ENCODE assay signal across 8 mouse cellular contexts in genomic region chr1:58710711-58711364, GRCm38 (mm10). TPM values are rescaled to one million over a fixed set of nuclear protein-coding genes. Genes with fewer than 3 reads are reported as not detected.
DNase-seq lines count a peak whose midpoint lies in the region; ATAC-seq and TF ChIP-seq lines count a peak whose summit lies in the region.

No protein-coding gene starts in this region.

- TF ChIP-seq POLR2A in MEL (IDR thresholded peaks at IDR 0.05; ENCODE audit: control insufficient read depth in 1 of 2, insufficient read depth in 1 of 2, low read depth in 1 of 2, low read length in 2 of 2, poor library complexity in 1 of 2) = no peak; a peak in 1 of 4 replicates
- no peak for TF ChIP-seq POLR2A in testis, adult 2 months (IDR thresholded peaks at IDR 0.05; ENCODE audit: control insufficient read depth, low read depth, low read length)

- TF ChIP-seq EP300 in MEL (IDR thresholded peaks at IDR 0.05; ENCODE audit: low read depth in 1 of 2, low read length in 2 of 2) = no peak; a peak in 1 of 4 replicates

- peak overlapping the region; percentile 99 for H3K27ac ChIP-seq in heart, embryonic 13.5 days (replicated peaks)
- H3K27ac ChIP-seq in MEL (ENCODE audit: control insufficient read depth, low read depth, low read length) = peak overlapping the region; percentile 94
- H3K27ac ChIP-seq in forebrain, embryonic 16.5 days (ENCODE audit: low read length) = peak overlapping the region; percentile 88
- H3K27ac ChIP-seq in liver, embryonic 15.5 days (replicated peaks) = peak overlapping the region; percentile 93
- H3K27ac ChIP-seq in testis, adult 2 months (ENCODE audit: control insufficient read depth, insufficient read depth, low read depth, low read length) = peak overlapping the region; percentile 89

- no peak for ATAC-seq in heart, embryonic 13.5 days (ENCODE audit: extremely low read depth, insufficient number of reproducible peaks, low FRiP score, low TSS enrichment)
- peak; percentile 29; the same call in 1 of the 2 replicates for ATAC-seq in forebrain, embryonic 16.5 days
- no peak for ATAC-seq in liver, embryonic 15.5 days (ENCODE audit: insufficient read depth)

- peaks cover 17% of the 10 kb centered on the region for H3K36me3 ChIP-seq in heart, embryonic 13.5 days
- H3K36me3 ChIP-seq in MEL (ENCODE audit: control insufficient read depth in 1 of 2, insufficient read depth in 2 of 2, low read length in 2 of 2) = peaks cover 0 to 22% of the 10 kb centered on the region in 2 experiments; a peak in 3 of 4 replicates
- no peaks in the 10 kb centered on the region for H3K36me3 ChIP-seq in forebrain, embryonic 16.5 days (ENCODE audit: control insufficient read depth, insufficient read depth)
- no peaks in the 10 kb centered on the region for H3K36me3 ChIP-seq in liver, embryonic 15.5 days (replicated peaks)
- H3K36me3 ChIP-seq in testis, adult 2 months (ENCODE audit: control insufficient read depth, insufficient read depth, low read length) = no peaks in the 10 kb centered on the region

- peak overlapping the region; percentile 78 for H3K4me3 ChIP-seq in heart, embryonic 13.5 days
- peak overlapping the region; percentile 73 to 95 for H3K4me3 ChIP-seq in MEL (ENCODE audit: control insufficient read depth in 1 of 2, insufficient read depth in 1 of 2, low read depth in 2 of 2, low read length in 2 of 2)
- H3K4me3 ChIP-seq in forebrain, embryonic 16.5 days (replicated peaks; ENCODE audit: low read length) = peak overlapping the region; percentile 66
- H3K4me3 ChIP-seq in liver, embryonic 15.5 days (replicated peaks) = peak overlapping the region; percentile 73
- no peak overlapping the region; the same call in 1 of the 2 replicates for H3K4me3 ChIP-seq in testis, adult 2 months (ENCODE audit: control insufficient read depth, low read depth, low read length)

- intact Hi-C loops in heart, postnatal 14 days (cut with DNase I) = loop anchor here (2.0 kb wide), 1 partner anchor 58 kb away; no protein-coding TSS in a partner anchor

- peaks cover 30% of the 10 kb centered on the region for H3K4me1 ChIP-seq in heart, embryonic 13.5 days
- H3K4me1 ChIP-seq in MEL (ENCODE audit: control insufficient read depth in 1 of 2, insufficient read depth in 2 of 2, low read length in 2 of 2) = peaks cover 11 to 13% of the 10 kb centered on the region in 2 experiments
- peaks cover 11% of the 10 kb centered on the region for H3K4me1 ChIP-seq in forebrain, embryonic 16.5 days (replicated peaks; ENCODE audit: control insufficient read depth, insufficient read depth, low read length)
- peaks cover 22% of the 10 kb centered on the region for H3K4me1 ChIP-seq in liver, embryonic 15.5 days (replicated peaks)
- H3K4me1 ChIP-seq in testis, adult 2 months (ENCODE audit: control insufficient read depth, insufficient read depth, low read length) = peaks cover 6% of the 10 kb centered on the region

- H3K79me2 ChIP-seq in MEL (ENCODE audit: control insufficient read depth, insufficient read depth, low read length, poor library complexity) = peaks cover 27% of the 10 kb centered on the region

- no peaks in the 10 kb centered on the region for H3K27me3 ChIP-seq in heart, embryonic 13.5 days (replicated peaks)
- H3K27me3 ChIP-seq in MEL (ENCODE audit: control insufficient read depth in 1 of 2, insufficient read depth in 2 of 2, low read length in 2 of 2) = no peaks in the 10 kb centered on the region
- no peaks in the 10 kb centered on the region for H3K27me3 ChIP-seq in forebrain, embryonic 16.5 days (replicated peaks; ENCODE audit: control insufficient read depth, insufficient read depth, low read length)
- no peaks in the 10 kb centered on the region for H3K27me3 ChIP-seq in liver, embryonic 15.5 days
- no peaks in the 10 kb centered on the region for H3K27me3 ChIP-seq in testis, adult 2 months (ENCODE audit: control insufficient read depth, insufficient read depth, low read length)

- H3K4me2 ChIP-seq in heart, embryonic 13.5 days = peak overlapping the region; percentile 85
- peak overlapping the region; percentile 76 for H3K4me2 ChIP-seq in forebrain, embryonic 16.5 days (ENCODE audit: low read length)
- peak overlapping the region; percentile 82 for H3K4me2 ChIP-seq in liver, embryonic 15.5 days

- H3K9ac ChIP-seq in heart, embryonic 13.5 days = peak overlapping the region; percentile 88
- peak overlapping the region; percentile 69 for H3K9ac ChIP-seq in MEL (ENCODE audit: control insufficient read depth, low read depth, low read length, poor library complexity, severe bottlenecking)
- H3K9ac ChIP-seq in forebrain, embryonic 16.5 days (replicated peaks; ENCODE audit: low read depth, low read length) = peak overlapping the region; percentile 83
- H3K9ac ChIP-seq in liver, embryonic 15.5 days = peak overlapping the region; percentile 77

- 45% methylated on average over 10 of the region's 10 CpGs for WGBS in heart, embryonic 13.5 days
- 48% methylated on average over 10 of the region's 10 CpGs for WGBS in forebrain, embryonic 16.5 days
- 19% methylated on average over 10 of the region's 10 CpGs for WGBS in liver, embryonic 15.5 days (ENCODE audit: insufficient replicate concordance)

- no peak for DNase-seq in heart, postnatal 14 days
- peak; percentile 82 for DNase-seq in MEL (ENCODE audit: low read depth, low spot score)
- no peak for DNase-seq in T-cell, adult 2 months (ENCODE audit: low spot score)
- DNase-seq in cerebellum, adult 18-20 months = no peak

- TF ChIP-seq CTCF in MEL (IDR thresholded peaks at IDR 0.05 in 2 of 3, conservative IDR thresholded peaks at IDR 0.05 in 1 of 3; ENCODE audit: control insufficient read depth in 1 of 3, insufficient read depth in 1 of 3, low read depth in 2 of 3, low read length in 3 of 3, poor library complexity in 1 of 3, severe bottlenecking in 1 of 3) = no peak
- no peak for TF ChIP-seq CTCF in testis, adult 2 months (IDR thresholded peaks at IDR 0.05; ENCODE audit: control insufficient read depth, insufficient read depth, insufficient replicate concordance, low read depth, low read length)

- H3K9me3 ChIP-seq in heart, embryonic 13.5 days = no peaks in the 10 kb centered on the region
- H3K9me3 ChIP-seq in MEL (replicated peaks; ENCODE audit: insufficient read depth, low read length) = no peaks in the 10 kb centered on the region
- no peaks in the 10 kb centered on the region for H3K9me3 ChIP-seq in forebrain, embryonic 16.5 days (ENCODE audit: control insufficient read depth, low read length)
- no peaks in the 10 kb centered on the region for H3K9me3 ChIP-seq in liver, embryonic 15.5 days (replicated peaks)

- no peak for TF ChIP-seq RAD21 in MEL (IDR thresholded peaks at IDR 0.05; ENCODE audit: low read depth, low read length)

TF ChIP-seq in MEL, 35 proteins besides CTCF, POLR2A, EP300 and RAD21 (continues in another document):
- TF ChIP-seq POLR2AphosphoS5 (IDR thresholded peaks at IDR 0.05; ENCODE audit: borderline replicate concordance, low read depth, low read length) = 0 out of 2 replicates have a peak, but pooled peaks have one; percentile 27
- TF ChIP-seq TCF12 (IDR thresholded peaks at IDR 0.05; ENCODE audit: low read depth, low read length) = 0 out of 2 replicates have a peak, but pooled peaks have one; percentile 2
- TF ChIP-seq MAX (IDR thresholded peaks at IDR 0.05; ENCODE audit: low read length) = peak; percentile 83
- peak; percentile 64 for TF ChIP-seq SIN3A (IDR thresholded peaks at IDR 0.05; ENCODE audit: low read length)
- peak; percentile 88 for TF ChIP-seq ZNF384 (IDR thresholded peaks at IDR 0.05; ENCODE audit: low read depth, low read length)
- no peak for TF ChIP-seq RCOR1 (IDR thresholded peaks at IDR 0.05; ENCODE audit: low read depth, low read length)
- TF ChIP-seq KAT2A (conservative IDR thresholded peaks at IDR 0.05; ENCODE audit: low read depth, low read length) = no peak; the same call in 1 of the 2 replicates
- TF ChIP-seq USF1 (IDR thresholded peaks at IDR 0.05; ENCODE audit: low read depth, low read length) = no peak
- TF ChIP-seq ZC3H11A (IDR thresholded peaks at IDR 0.05; ENCODE audit: low read depth, low read length) = no peak
- TF ChIP-seq MEF2A (IDR thresholded peaks at IDR 0.05; ENCODE audit: extremely low read depth, insufficient replicate concordance, low read depth, low read length, poor library complexity, severe bottlenecking) = no peak
- 0 out of 2 replicates have a peak, but pooled peaks have one; percentile 22 for TF ChIP-seq BHLHE40 (IDR thresholded peaks at IDR 0.05; ENCODE audit: borderline replicate concordance, low read depth, low read length)
- TF ChIP-seq TAL1 (IDR thresholded peaks at IDR 0.05; ENCODE audit: low read length) = no peak; the same call in 1 of the 2 replicates
- peak; percentile 96 for TF ChIP-seq CHD1 (IDR thresholded peaks at IDR 0.05; ENCODE audit: low read depth, low read length)
- TF ChIP-seq MAZ (IDR thresholded peaks at IDR 0.05; ENCODE audit: low read depth, low read length) = 0 out of 2 replicates have a peak, but pooled peaks have one; percentile 32
- peak; percentile 70 for TF ChIP-seq TBP (IDR thresholded peaks at IDR 0.05; ENCODE audit: low read depth, low read length)
- no peak for TF ChIP-seq USF2 (IDR thresholded peaks at IDR 0.05; ENCODE audit: borderline replicate concordance in 1 of 2, insufficient read depth in 1 of 2, low read depth in 1 of 2, low read length in 2 of 2)
- TF ChIP-seq CHD2 (IDR thresholded peaks at IDR 0.05; ENCODE audit: low read length) = no peak

RNA-seq across cellular contexts. Expression of gene Cflar, which starts 0.5 kb away (rescaled TPM):
- 29.2 and 40.0 TPM in 2 replicates for polyA plus RNA-seq in heart, embryonic 13.5 days (2015; fragmentation: Nextera tagmentation; extraction: Ambion mirVana)
- total RNA-seq in heart, postnatal 14 days (2021) = 10 to 100 TPM; 64.7 to 70.4 TPM
- 12.6 and 13.1 TPM in 2 replicates for total RNA-seq in MEL (2012; rRNA removed)
- 10 to 100 TPM in 1 of 2 experiments, not detected in 1; 13.2 TPM for polyA plus RNA-seq in MEL (2012; ENCODE audit: insufficient read depth in 1 of 2, insufficient read length in 2 of 2, low read depth in 1 of 2, low replicate concordance in 2 of 2, missing spikeins in 1 of 2)
- 15.8 and 18.1 TPM in 2 replicates for polyA plus RNA-seq in forebrain, embryonic 16.5 days (2015; fragmentation: Nextera tagmentation; extraction: Ambion mirVana)
- 16.3 and 16.9 TPM in 2 replicates for polyA plus RNA-seq in liver, embryonic 15.5 days (2015; fragmentation: Nextera tagmentation; extraction: Ambion mirVana)
- 7.1 and 8.2 TPM in 2 replicates for polyA plus RNA-seq in testis, adult 2 months (2012; rRNA removed)

RNA-seq across cellular contexts. Expression of gene Als2cr12, which starts 15.0 kb away (rescaled TPM):
- polyA plus RNA-seq in heart, embryonic 13.5 days (2015; fragmentation: Nextera tagmentation; extraction: Ambion mirVana) = not detected in 2 replicates
- total RNA-seq in heart, postnatal 14 days (2021) = not detected
- 0.10 TPM in 1 of 2 replicates, not detected in the other for total RNA-seq in MEL (2012; rRNA removed)
- not detected for polyA plus RNA-seq in MEL (2012; ENCODE audit: insufficient read depth in 1 of 2, insufficient read length in 2 of 2, low read depth in 1 of 2, low replicate concordance in 2 of 2, missing spikeins in 1 of 2)
- not detected in 2 replicates for polyA plus RNA-seq in forebrain, embryonic 16.5 days (2015; fragmentation: Nextera tagmentation; extraction: Ambion mirVana)
- polyA plus RNA-seq in liver, embryonic 15.5 days (2015; fragmentation: Nextera tagmentation; extraction: Ambion mirVana) = 0.07 TPM in 1 of 2 replicates, not detected in the other
- 64.1 and 65.5 TPM in 2 replicates for polyA plus RNA-seq in testis, adult 2 months (2012; rRNA removed)

Comparison
In these comparisons a context has a peak if more than half of its experiments do, and no peak if none do; other contexts are left out.
1. RNA of gene Als2cr12, which starts 15.0 kb away (polyA plus RNA-seq): 64.1 to 65.5 TPM in testis, adult 2 months; not detected in heart, embryonic 13.5 days, 0.07 TPM in liver, embryonic 15.5 days, not detected in MEL and not detected in forebrain, embryonic 16.5 days; every median in the first group is over 10 times any median in the second.
2. Peak in every context shown above with its lines, with median percentiles within 50 percentile points of each other: H3K27ac ChIP-seq, H3K4me2 ChIP-seq and H3K9ac ChIP-seq.